Mouse (Mus musculus) lung, postnatal 0 days (tissue): Measurements from ENCODE around the gene Sorcs3. TPM values are rescaled to one million over a fixed set of nuclear protein-coding genes. Genes with fewer than 3 reads are reported as not detected.

ENCODE experiments used
- ATAC-seq: fragments of 200-750 bp; cut with Nextera tagmentation; 2 replicates; pipeline ENCODE4 v1.8.0; 2017; ENCODE audit warnings: moderate library complexity
- DNase-seq: peaks from one replicate; pipeline ENCODE4 v3.0.0-alpha.2; 2016; ENCODE audit warnings: low spot score
- H3K27ac ChIP-seq: fragments of 300-500 bp; sonication (generic); 2 replicates; pipeline ENCODE4 v1.5.1; 2014; ENCODE audit warnings: antibody characterized with exemption, mild to moderate bottlenecking, low read length, mixed read lengths
- H3K27me3 ChIP-seq: fragments of 300-500 bp; sonication (generic); replicated peaks from 2 replicates; pipeline ENCODE4 v1.6.1; 2014; ENCODE audit warnings: low read length, mixed read lengths; ENCODE audit not compliant: insufficient read depth
- H3K36me3 ChIP-seq: fragments of 300-500 bp; sonication (generic); 2 replicates; pipeline ENCODE4 v1.6.1; 2014; ENCODE audit warnings: low read length, mixed read lengths; ENCODE audit not compliant: insufficient read depth
- H3K4me1 ChIP-seq: fragments of 300-500 bp; sonication (generic); 2 replicates; pipeline ENCODE4 v1.6.1; 2014; ENCODE audit warnings: antibody characterized with exemption, low read depth, low read length, mixed read lengths; ENCODE audit not compliant: insufficient read depth
- H3K4me2 ChIP-seq: fragments of 300-500 bp; sonication (generic); replicated peaks from 2 replicates; pipeline ENCODE4 v1.6.1; 2014; ENCODE audit warnings: low read depth, mild to moderate bottlenecking, low read length, moderate library complexity, mixed read lengths
- H3K4me3 ChIP-seq: fragments of 300-500 bp; sonication (generic); 2 replicates; pipeline ENCODE4 v1.5.1; 2014; ENCODE audit warnings: low read depth, low read length
- H3K9ac ChIP-seq: fragments of 300-500 bp; sonication (generic); replicated peaks from 2 replicates; pipeline ENCODE4 v1.6.1; 2014; ENCODE audit warnings: low read depth, mild to moderate bottlenecking
- H3K9me3 ChIP-seq: fragments of 300-500 bp; sonication (generic); 2 replicates; pipeline ENCODE4 v1.6.1; 2016; ENCODE audit warnings: low read length, mixed read lengths
- CTCF ChIP-seq: IDR thresholded peaks from 2 replicates; pipeline ENCODE4 v1.5.1; 2016; ENCODE audit warnings: antibody characterized with exemption, mild to moderate bottlenecking
- EP300 ChIP-seq: IDR thresholded peaks from 2 replicates; pipeline ENCODE4 v1.6.1; 2016; ENCODE audit warnings: antibody characterized with exemption, mild to moderate bottlenecking, control low read depth
- WGBS: fragments of 180-500 bp; shearing (Covaris S2); extraction: QIAGEN DNeasy Blood & Tissue Kit; methylation state at CpG from one replicate; pipeline ENCODE4 v1.1.7; 2014; 5-methylcytosine and 5-hydroxymethylcytosine counted together
- polyA plus RNA-seq: library from polyadenylated mRNA; unstranded; fragments of >200 nt; fragmentation: Nextera tagmentation; extraction: Ambion mirVana; gene quantifications from 2 replicates; pipeline ENCODE4 v1.2.1, GENCODE M21; 2015

The Sorcs3 gene
- polyA plus RNA-seq, 1 experiment from 2014 or later: 0.02 TPM

DNA sequence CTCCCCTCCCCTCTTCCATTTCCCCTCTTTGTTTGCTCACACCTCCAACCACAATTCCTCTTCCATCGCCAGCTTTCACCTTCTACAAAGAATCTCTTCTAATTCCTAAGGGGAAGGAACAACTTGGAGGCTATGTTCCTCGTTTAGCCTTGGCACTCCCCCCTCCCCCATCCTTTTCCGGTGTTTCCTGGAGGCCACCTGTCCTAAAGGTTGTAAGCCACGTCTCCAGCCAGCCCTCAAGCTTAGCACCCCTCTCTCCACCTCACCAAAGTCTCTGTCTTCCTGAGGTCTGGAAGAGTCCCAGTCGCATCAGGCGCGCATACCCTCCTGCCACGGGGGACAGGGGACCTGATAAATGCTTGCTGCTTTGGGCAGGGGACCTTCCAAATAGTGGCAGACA lies 1.3 kb upstream of the Sorcs3 start:
- H3K27me3 ChIP-seq: peaks cover 37% of the 10 kb centered on the region
- H3K27ac ChIP-seq: no peak overlapping the region
- 2% methylated on average over 8 of the region's 8 CpGs for WGBS
- DNase-seq (no peak), ATAC-seq (no peak)
- no peak for TF ChIP-seq EP300
- no peak for TF ChIP-seq CTCF
- no peak overlapping the region for H3K9ac ChIP-seq
- no peaks in the 10 kb centered on the region for H3K4me1 ChIP-seq
- no peaks in the 10 kb centered on the region for H3K36me3 ChIP-seq
- H3K4me3 ChIP-seq: 0 out of 2 replicates have a peak overlapping the region, but pooled peaks have one; percentile 25
- no peaks in the 10 kb centered on the region for H3K9me3 ChIP-seq
- no peak overlapping the region for H3K4me2 ChIP-seq

DNA sequence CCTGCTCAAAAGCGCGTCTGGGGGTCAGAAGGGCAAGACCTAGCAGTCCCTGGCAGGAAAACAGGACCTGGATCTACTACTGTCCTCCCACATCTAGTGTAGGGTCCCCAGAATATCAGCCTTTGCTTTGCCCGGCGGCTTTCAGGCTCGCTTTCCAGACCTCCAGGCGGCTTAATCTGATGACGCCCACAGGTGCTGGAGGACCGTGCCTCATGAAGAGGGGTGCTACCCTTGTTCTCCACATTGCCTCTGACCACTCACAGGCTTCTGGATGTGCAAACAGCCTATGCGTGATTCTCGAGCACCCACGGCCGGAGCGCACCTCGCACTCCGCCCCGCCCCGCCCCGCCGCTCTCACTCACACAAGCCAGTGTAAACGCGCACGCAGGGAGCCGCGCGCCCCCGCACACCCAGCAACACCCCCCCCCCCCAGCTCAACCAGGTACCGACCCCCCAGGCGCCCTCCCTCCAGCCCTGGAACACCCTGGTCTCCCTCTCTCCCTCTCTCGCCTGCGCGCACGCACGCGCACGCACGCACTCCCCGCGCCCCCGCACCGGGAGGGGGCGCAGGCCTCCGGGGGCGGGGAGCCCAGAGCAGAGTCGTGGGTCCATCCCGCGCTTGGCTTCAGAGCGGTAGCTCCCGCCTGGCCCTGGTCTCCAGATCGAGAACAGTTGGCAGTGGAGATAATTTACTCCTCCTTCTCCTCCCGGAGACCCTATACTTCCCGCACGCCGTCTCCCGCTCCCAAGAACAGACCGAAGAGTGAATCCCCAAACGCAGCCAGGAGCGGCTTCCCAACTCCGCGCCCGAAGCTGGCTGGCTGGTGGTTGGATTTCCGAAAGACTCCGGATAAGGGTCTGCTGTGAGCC lies 698 bp upstream of the Sorcs3 start:
- ATAC-seq (no peak), DNase-seq (no peak)
- Histone ChIP-seq H3K27me3 (peaks cover 37% of the 10 kb centered on the region), H3K9ac (no peak overlapping the region), H3K4me3 (peak overlapping the region; percentile 25), H3K4me2 (peak overlapping the region; percentile 58), H3K36me3 (no peaks in the 10 kb centered on the region), H3K27ac (no peak overlapping the region), H3K9me3 (no peaks in the 10 kb centered on the region), H3K4me1 (no peaks in the 10 kb centered on the region)
- TF ChIP-seq CTCF: no peak
- no peak for TF ChIP-seq EP300
- 2% methylated on average over 46 of the region's 62 CpGs for WGBS

DNA sequence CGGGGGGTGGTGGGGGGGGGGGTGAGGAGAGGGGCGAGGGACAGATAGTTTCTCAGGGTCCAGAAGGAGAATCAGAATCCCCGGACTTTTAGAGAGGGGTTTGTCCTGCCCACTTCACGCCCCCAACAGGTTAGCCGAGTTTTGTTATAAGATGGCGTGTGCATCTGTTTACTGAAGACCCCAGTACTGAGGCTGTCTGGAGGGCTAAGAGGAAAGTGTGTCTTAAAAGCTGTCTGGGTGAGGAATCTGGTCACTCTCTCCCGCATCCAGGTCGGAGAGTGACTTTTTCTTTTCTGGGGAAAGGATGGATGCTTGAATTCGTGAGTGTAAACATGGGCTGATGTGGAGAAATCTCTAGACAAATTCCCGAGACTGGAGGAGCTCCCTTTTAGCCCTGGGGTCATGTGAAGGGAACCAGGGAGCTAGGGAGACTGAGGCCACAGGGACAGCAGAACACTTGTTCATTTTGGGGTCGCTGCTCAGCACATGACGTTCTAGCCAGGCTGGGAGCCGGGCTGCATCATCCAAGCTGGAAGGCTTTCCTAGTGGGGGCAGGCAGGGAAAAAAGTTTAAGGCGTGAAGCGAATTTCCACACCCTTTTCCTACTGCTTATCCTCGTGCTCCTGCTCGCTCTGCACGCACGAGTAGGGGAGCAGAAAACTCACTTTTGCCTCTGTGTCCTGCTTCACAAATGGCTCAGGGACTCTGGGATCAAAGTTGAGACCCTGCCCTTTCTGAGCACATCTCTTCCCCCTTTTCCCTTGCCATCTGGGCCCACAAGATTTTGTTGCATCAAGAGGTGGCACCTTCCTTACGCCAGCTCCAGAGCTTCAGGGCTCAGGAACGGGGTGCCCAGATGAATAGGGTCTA lies 1.3 kb downstream of the Sorcs3 start:
- WGBS: 4% methylated on average over 19 of the region's 21 CpGs
- peaks cover 37% of the 10 kb centered on the region for H3K27me3 ChIP-seq

DNA sequence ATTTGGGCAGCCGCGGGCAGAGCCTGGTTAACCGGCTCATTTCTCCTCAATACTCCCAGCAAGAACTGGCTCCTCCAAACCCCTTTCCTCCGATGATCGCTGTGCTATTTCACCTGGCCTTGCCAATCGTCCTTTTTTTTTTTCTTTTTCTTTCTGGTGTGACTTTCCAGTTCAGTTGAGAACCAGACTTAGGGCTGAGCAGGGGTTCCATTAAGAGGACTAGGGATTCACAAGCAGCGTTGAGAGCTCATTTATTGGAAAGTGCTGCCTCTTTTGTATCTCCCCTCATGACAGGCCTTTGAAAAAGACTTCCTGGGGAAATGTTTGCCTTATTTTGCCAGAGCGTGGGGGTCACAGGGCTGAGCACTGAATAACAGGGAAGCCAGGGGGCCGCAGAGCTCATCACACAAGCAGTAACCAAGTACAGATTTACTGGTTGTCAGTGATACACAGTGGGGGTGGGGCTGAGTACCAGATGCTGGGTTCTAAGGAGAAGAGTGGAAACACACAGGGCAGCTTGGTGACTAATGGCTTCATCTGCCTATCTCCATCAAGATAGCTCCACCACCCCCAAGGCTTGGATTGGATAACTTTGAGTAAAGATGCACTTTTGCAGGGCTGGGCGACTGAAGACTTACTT lies 2.0 kb downstream of the Sorcs3 start:
- WGBS: 10% methylated on average over 10 of the region's 10 CpGs
- H3K9me3 ChIP-seq: no peaks in the 10 kb centered on the region
- peaks cover 37% of the 10 kb centered on the region for H3K27me3 ChIP-seq
- H3K4me3 ChIP-seq: no peak overlapping the region
- no peak for TF ChIP-seq EP300
- TF ChIP-seq CTCF: no peak
- no peaks in the 10 kb centered on the region for H3K4me1 ChIP-seq
- no peaks in the 10 kb centered on the region for H3K36me3 ChIP-seq
- ATAC-seq: no peak
- no peak for DNase-seq
- H3K9ac ChIP-seq: no peak overlapping the region
- H3K27ac ChIP-seq: no peak overlapping the region
- no peak overlapping the region for H3K4me2 ChIP-seq

More for the DNA sequence above, 1.3 kb downstream of the Sorcs3 start:
- Histone ChIP-seq H3K9ac (no peak overlapping the region), H3K4me1 (no peaks in the 10 kb centered on the region), H3K4me3 (no peak overlapping the region), H3K36me3 (no peaks in the 10 kb centered on the region), H3K27ac (no peak overlapping the region), H3K9me3 (no peaks in the 10 kb centered on the region), H3K4me2 (no peak overlapping the region)
- TF ChIP-seq EP300: no peak
- DNase-seq: no peak
- no peak for ATAC-seq

DNA sequence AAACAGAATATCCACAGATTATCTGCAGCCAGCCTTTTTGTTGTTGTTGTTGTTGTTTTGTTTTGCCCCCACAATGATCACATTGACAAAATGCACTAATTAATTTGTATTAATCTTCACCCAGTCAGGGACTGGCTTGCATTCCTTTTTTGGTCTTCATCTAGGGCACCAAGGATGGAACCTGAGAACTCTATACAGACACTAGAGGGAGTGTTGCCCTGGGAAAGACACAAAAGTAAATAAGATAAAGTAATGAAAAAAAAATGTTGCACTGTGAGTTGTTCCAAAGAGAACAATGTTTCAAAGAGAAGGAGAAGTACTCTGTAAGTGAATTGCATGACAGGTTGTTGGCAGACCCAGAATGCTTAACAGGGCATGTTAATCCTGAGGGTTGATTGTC lies 9.6 kb downstream of the Sorcs3 start:
- DNase-seq (no peak), ATAC-seq (no peak)
- Histone ChIP-seq H3K4me3 (no peak overlapping the region), H3K9ac (no peak overlapping the region), H3K4me2 (no peak overlapping the region), H3K36me3 (no peaks in the 10 kb centered on the region), H3K4me1 (no peaks in the 10 kb centered on the region), H3K27me3 (no peaks in the 10 kb centered on the region), H3K27ac (no peak overlapping the region), H3K9me3 (no peaks in the 10 kb centered on the region)
- TF ChIP-seq EP300 (no peak), CTCF (no peak)
